Mouse (Mus musculus) spleen, adult 2 months (tissue): ENCODE results near the gene Gm10271.

Experiments
- CTCF ChIP-seq: fragments of 200-500 bp; IDR thresholded peaks from 2 replicates; pipeline ENCODE4 v1.5.1; 2011; ENCODE audit warnings: mild to moderate bottlenecking, inconsistent platforms; ENCODE audit not compliant: insufficient read depth, insufficient read length, insufficient replicate concordance; ENCODE audit errors: extremely low read depth
- POLR2A ChIP-seq: fragments of 200-500 bp; IDR thresholded peaks from 2 replicates; pipeline ENCODE4 v1.6.1; 2011; ENCODE audit warnings: low read depth, low read length, inconsistent platforms

DNA sequence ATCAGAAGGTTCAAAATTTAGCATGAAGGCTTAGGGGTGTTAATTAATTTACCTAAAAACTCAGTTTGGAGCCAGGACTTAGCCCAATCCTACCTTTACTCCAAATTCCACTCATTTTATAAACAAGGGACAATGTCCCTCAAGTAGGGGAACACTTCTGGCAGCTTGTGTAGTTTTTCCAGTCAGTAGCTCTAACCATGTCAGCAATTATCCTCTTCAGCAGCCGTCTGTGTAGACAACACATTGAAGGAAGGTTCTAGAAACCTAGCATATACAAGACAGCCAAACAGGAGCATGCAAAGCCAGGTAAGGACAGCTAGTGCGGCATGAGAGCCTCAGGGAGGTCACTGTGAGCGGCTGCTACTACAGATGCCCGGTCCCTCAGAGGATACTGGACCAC is 7.8 kb downstream of the Gm10271 start:
- TF ChIP-seq POLR2A (no peak), CTCF (no peak)
